Mouse (Mus musculus) hindbrain, embryonic 15.5 days (tissue): ENCODE data around the gene Slc2a3. TPM values are rescaled to one million over a fixed set of nuclear protein-coding genes. Genes with fewer than 3 reads are reported as not detected.

Experiments used
- ATAC-seq: fragments of 200-750 bp; cut with Nextera tagmentation; 2 replicates; pipeline ENCODE4 v1.8.0; 2017; ENCODE audit warnings: low read depth, moderate number of reproducible peaks, moderate TSS enrichment; ENCODE audit not compliant: low FRiP score
- H3K27ac ChIP-seq: fragments of 300-500 bp; sonication (generic); replicated peaks from 2 replicates; pipeline ENCODE4 v1.5.1; 2015; ENCODE audit warnings: mild to moderate bottlenecking, inconsistent platforms
- H3K27me3 ChIP-seq: fragments of 300-500 bp; sonication (generic); 2 replicates; pipeline ENCODE4 v1.6.1; 2015; ENCODE audit warnings: control low read depth, inconsistent platforms
- H3K36me3 ChIP-seq: fragments of 300-500 bp; sonication (generic); 2 replicates; pipeline ENCODE4 v1.6.1; 2015; ENCODE audit warnings: control low read depth, inconsistent platforms
- H3K4me1 ChIP-seq: fragments of 300-500 bp; sonication (generic); replicated peaks from 2 replicates; pipeline ENCODE4 v1.6.1; 2015; ENCODE audit warnings: control low read depth, inconsistent platforms
- H3K4me2 ChIP-seq: fragments of 300-500 bp; sonication (generic); 2 replicates; pipeline ENCODE4 v1.6.1; 2015; ENCODE audit warnings: moderate library complexity, mild to moderate bottlenecking, inconsistent platforms
- H3K4me3 ChIP-seq: fragments of 300-500 bp; sonication (generic); 2 replicates; pipeline ENCODE4 v1.5.1; 2015; ENCODE audit warnings: mild to moderate bottlenecking, inconsistent platforms
- H3K9ac ChIP-seq: fragments of 300-500 bp; sonication (generic); 2 replicates; pipeline ENCODE4 v1.6.1; 2015; ENCODE audit warnings: inconsistent platforms
- H3K9me3 ChIP-seq: fragments of 300-500 bp; sonication (generic); 2 replicates; pipeline ENCODE4 v1.6.1; 2016; ENCODE audit warnings: control low read depth, inconsistent platforms
- WGBS: fragments of 180-500 bp; shearing (Covaris S2); methylation state at CpG from one replicate; pipeline ENCODE4 v1.1.7; 2015; 5-methylcytosine and 5-hydroxymethylcytosine counted together
- microRNA-seq: library from miRNA; unstranded; fragments of <30 nt; microRNA quantifications from one replicate; pipeline ENCODE4, GENCODE M21; 2016
- polyA plus RNA-seq: library from polyadenylated mRNA; unstranded; fragments of >200 nt; fragmentation: Nextera tagmentation; extraction: Ambion mirVana; gene quantifications from 2 replicates; pipeline ENCODE4 v1.2.1, GENCODE M21; 2015

Gene Slc2a3
- polyA plus RNA-seq, 1 experiment from 2014 or later, result 44.5 TPM

- H3K9ac ChIP-seq, result no peak overlapping the region
- 87% methylated on average over 3 of the region's 3 CpGs for WGBS
- no peaks in the 10 kb centered on the region for H3K4me1 ChIP-seq
- no peak overlapping the region for H3K4me3 ChIP-seq
- H3K36me3 ChIP-seq, result no peaks in the 10 kb centered on the region
- H3K4me2 ChIP-seq, result no peak overlapping the region
- no peaks in the 10 kb centered on the region for H3K9me3 ChIP-seq
- no peak overlapping the region for H3K27ac ChIP-seq
- H3K27me3 ChIP-seq, result no peaks in the 10 kb centered on the region
- ATAC-seq, result no peak
Measured at GRCm38 (mm10) chr6:122695398-122695797, 106.0 kb downstream of the Slc2a3 start.

- Histone ChIP-seq H3K27me3 (no peaks in the 10 kb centered on the region), H3K4me3 (no peak overlapping the region), H3K27ac (no peak overlapping the region), H3K4me2 (no peak overlapping the region), H3K4me1 (no peaks in the 10 kb centered on the region), H3K9ac (no peak overlapping the region), H3K9me3 (no peaks in the 10 kb centered on the region), H3K36me3 (no peaks in the 10 kb centered on the region)
- WGBS, result 92% methylated on average over 5 of the region's 5 CpGs
- no peak for ATAC-seq
Measured at GRCm38 (mm10) chr6:122690082-122690481, 111.4 kb downstream of the Slc2a3 start.

- ATAC-seq, result no peak
- no peaks in the 10 kb centered on the region for H3K4me1 ChIP-seq
- H3K4me2 ChIP-seq, result no peak overlapping the region
- no peaks in the 10 kb centered on the region for H3K36me3 ChIP-seq
- H3K27ac ChIP-seq, result no peak overlapping the region
- 78% methylated on average over 6 of the region's 6 CpGs for WGBS
- H3K4me3 ChIP-seq, result no peak overlapping the region
- H3K27me3 ChIP-seq, result no peaks in the 10 kb centered on the region
- H3K9me3 ChIP-seq, result no peaks in the 10 kb centered on the region
- no peak overlapping the region for H3K9ac ChIP-seq
Measured at GRCm38 (mm10) chr6:122689411-122690055, 111.9 kb downstream of the Slc2a3 start.

- H3K27ac ChIP-seq, result no peak overlapping the region
- H3K4me3 ChIP-seq, result no peak overlapping the region
- H3K9ac ChIP-seq, result no peak overlapping the region
- H3K4me1 ChIP-seq, result no peaks in the 10 kb centered on the region
- H3K36me3 ChIP-seq, result no peaks in the 10 kb centered on the region
- H3K4me2 ChIP-seq, result no peak overlapping the region
- H3K27me3 ChIP-seq, result no peaks in the 10 kb centered on the region
- WGBS, result 94% methylated on average over 13 of the region's 13 CpGs
- H3K9me3 ChIP-seq, result no peaks in the 10 kb centered on the region
- no peak for ATAC-seq
Measured at GRCm38 (mm10) chr6:122686709-122687108, 114.7 kb downstream of the Slc2a3 start.

GRCm38 (mm10) chr6:122682646-122683045 is 118.8 kb downstream of the Slc2a3 start:
- Histone ChIP-seq H3K4me1 (no peaks in the 10 kb centered on the region), H3K4me2 (no peak overlapping the region), H3K27ac (no peak overlapping the region), H3K9me3 (no peaks in the 10 kb centered on the region), H3K9ac (no peak overlapping the region), H3K4me3 (no peak overlapping the region), H3K36me3 (no peaks in the 10 kb centered on the region), H3K27me3 (no peaks in the 10 kb centered on the region)
- 85% methylated on average over 3 of the region's 3 CpGs for WGBS
- ATAC-seq, result no peak

Small RNAs within 50 kb of the gene (microRNA-seq; reads per million reads assigned to microRNA genes)
- gene Mir7231, result 1.1 reads per million

Other genes with a start within 250 kb of the Slc2a3 start
- 0.25 and 0.77 TPM in 2 replicates for gene Aicda, start 247.8 kb downstream of the Slc2a3 start, polyA plus RNA-seq
- 1.4 and 2.4 TPM in 2 replicates for gene Apobec1, start 199.2 kb downstream of the Slc2a3 start, polyA plus RNA-seq
- 0.06 TPM in 1 of 2 replicates, not detected in the other for gene Gdf3, start 191.6 kb downstream of the Slc2a3 start, polyA plus RNA-seq
- gene Dppa3, start 175.2 kb downstream of the Slc2a3 start, polyA plus RNA-seq, result not detected in 2 replicates
- gene Nanog, start 94.2 kb downstream of the Slc2a3 start, polyA plus RNA-seq, result 0.09 and 0.25 TPM in 2 replicates
- 8.2 and 9.0 TPM in 2 replicates for gene Foxj2, start 18.3 kb upstream of the Slc2a3 start, polyA plus RNA-seq
- 1.7 and 2.6 TPM in 2 replicates for gene C3ar1, start 54.5 kb upstream of the Slc2a3 start, polyA plus RNA-seq
- 146 and 152 TPM in 2 replicates for gene Necap1, start 72.8 kb upstream of the Slc2a3 start, polyA plus RNA-seq
- gene Clec4a1, start 120.2 kb upstream of the Slc2a3 start, polyA plus RNA-seq, result 1.9 and 2.0 TPM in 2 replicates
- gene Clec4a3, start 150.9 kb upstream of the Slc2a3 start, polyA plus RNA-seq, result 1.3 and 2.8 TPM in 2 replicates
- gene Clec4a4, start 188.7 kb upstream of the Slc2a3 start, polyA plus RNA-seq, result not detected in 2 replicates
- not detected in 2 replicates for gene Clec4b1, start 248.3 kb upstream of the Slc2a3 start, polyA plus RNA-seq